Mouse (Mus musculus): ENCODE results near the gene Trim9. TPM values are rescaled to one million over a fixed set of nuclear protein-coding genes. Genes with fewer than 3 reads are reported as not detected.
A peak's percentile ranks its signal among the peaks of the same experiment; 100 is the strongest.

Trim9 gene
- polyA plus RNA-seq, 1 experiment from 2014 or later, result 0.59 TPM

- no peaks in the 10 kb centered on the region for H3K9me3 ChIP-seq (ENCODE audit: low read depth, low read length)
- H3K9ac ChIP-seq, result no peak overlapping the region
- DNase-seq (no peak), ATAC-seq (ENCODE audit: insufficient read depth) (no peak)
- H3K27me3 ChIP-seq (ENCODE audit: insufficient read depth, low read length), result no peaks in the 10 kb centered on the region
- H3K36me3 ChIP-seq (ENCODE audit: insufficient read depth), result no peaks in the 10 kb centered on the region
- no peak overlapping the region for H3K4me3 ChIP-seq (ENCODE audit: low read depth, low read length)
- no peak overlapping the region for H3K4me2 ChIP-seq
- WGBS, result 66% methylated on average over 7 of the region's 7 CpGs
- no peak for TF ChIP-seq CTCF (IDR thresholded peaks at IDR 0.05; ENCODE audit: low read depth)
- no peak overlapping the region for H3K27ac ChIP-seq (ENCODE audit: low read depth)
- no peaks in the 10 kb centered on the region for H3K4me1 ChIP-seq (ENCODE audit: insufficient read depth)
These were observed 83.7 kb downstream of the Trim9 start for GRCm38 (mm10) chr12:70263721-70264120.

DNA sequence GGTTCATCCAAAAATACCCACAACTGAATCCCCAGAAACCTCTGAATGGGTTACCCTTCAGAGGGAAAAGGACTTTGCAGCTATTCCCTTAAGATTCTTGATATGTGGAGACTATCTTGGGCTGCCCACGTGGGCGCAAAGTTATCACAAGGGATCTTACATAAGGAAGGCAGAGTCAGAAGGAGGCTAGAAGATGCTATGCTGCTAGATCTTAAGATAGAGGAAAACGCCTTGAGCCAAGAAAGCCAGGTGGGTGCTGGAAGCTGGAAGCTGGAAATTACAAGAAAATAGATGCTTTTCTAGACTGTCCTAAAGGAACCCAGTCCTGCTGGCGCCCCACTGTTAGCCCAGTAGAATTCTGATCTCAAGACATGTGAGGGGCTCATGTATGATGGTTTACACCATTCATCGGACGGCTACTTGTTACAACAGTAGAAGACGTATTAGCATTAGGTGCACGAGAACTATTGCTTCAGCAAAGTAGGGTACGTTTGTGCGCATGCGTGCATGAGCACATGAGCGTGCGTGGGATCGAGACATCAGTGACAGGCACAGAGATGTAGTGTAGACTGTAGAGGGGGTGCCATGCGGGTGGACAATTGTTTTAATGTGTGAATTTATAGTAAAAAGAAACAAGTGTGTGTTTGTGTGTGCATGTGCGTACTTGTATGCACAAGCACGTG, 85.0 kb downstream of the Trim9 start:
- DNase-seq, result no peak
- no peak overlapping the region for H3K27ac ChIP-seq (ENCODE audit: low read depth)
- H3K9me3 ChIP-seq (ENCODE audit: low read depth, low read length), result no peaks in the 10 kb centered on the region
- H3K9ac ChIP-seq, result no peak overlapping the region
- H3K36me3 ChIP-seq (ENCODE audit: insufficient read depth), result no peaks in the 10 kb centered on the region
- no peaks in the 10 kb centered on the region for H3K27me3 ChIP-seq (ENCODE audit: insufficient read depth, low read length)
- H3K4me2 ChIP-seq, result no peak overlapping the region
- ATAC-seq (ENCODE audit: insufficient read depth), result no peak
- no peak for TF ChIP-seq CTCF (IDR thresholded peaks at IDR 0.05; ENCODE audit: low read depth)
- no peaks in the 10 kb centered on the region for H3K4me1 ChIP-seq (ENCODE audit: insufficient read depth)
- WGBS, result 91% methylated on average over 17 of the region's 17 CpGs
- no peak overlapping the region for H3K4me3 ChIP-seq (ENCODE audit: low read depth, low read length)

GRCm38 (mm10) chr12:70251210-70251884, 96.1 kb downstream of the Trim9 start:
- Histone ChIP-seq H3K27ac (ENCODE audit: low read depth) (no peak overlapping the region), H3K9ac (no peak overlapping the region), H3K9me3 (ENCODE audit: low read depth, low read length) (no peaks in the 10 kb centered on the region), H3K27me3 (ENCODE audit: insufficient read depth, low read length) (no peaks in the 10 kb centered on the region), H3K36me3 (ENCODE audit: insufficient read depth) (no peaks in the 10 kb centered on the region), H3K4me2 (no peak overlapping the region), H3K4me3 (ENCODE audit: low read depth, low read length) (no peak overlapping the region), H3K4me1 (ENCODE audit: insufficient read depth) (peaks cover 6% of the 10 kb centered on the region; the same call in 1 of the 2 replicates)
- peak; percentile 34 for DNase-seq
- no peak for ATAC-seq (ENCODE audit: insufficient read depth)
- WGBS, result 61% methylated on average over 15 of the region's 15 CpGs
- no peak for TF ChIP-seq CTCF (IDR thresholded peaks at IDR 0.05; ENCODE audit: low read depth)

DNA sequence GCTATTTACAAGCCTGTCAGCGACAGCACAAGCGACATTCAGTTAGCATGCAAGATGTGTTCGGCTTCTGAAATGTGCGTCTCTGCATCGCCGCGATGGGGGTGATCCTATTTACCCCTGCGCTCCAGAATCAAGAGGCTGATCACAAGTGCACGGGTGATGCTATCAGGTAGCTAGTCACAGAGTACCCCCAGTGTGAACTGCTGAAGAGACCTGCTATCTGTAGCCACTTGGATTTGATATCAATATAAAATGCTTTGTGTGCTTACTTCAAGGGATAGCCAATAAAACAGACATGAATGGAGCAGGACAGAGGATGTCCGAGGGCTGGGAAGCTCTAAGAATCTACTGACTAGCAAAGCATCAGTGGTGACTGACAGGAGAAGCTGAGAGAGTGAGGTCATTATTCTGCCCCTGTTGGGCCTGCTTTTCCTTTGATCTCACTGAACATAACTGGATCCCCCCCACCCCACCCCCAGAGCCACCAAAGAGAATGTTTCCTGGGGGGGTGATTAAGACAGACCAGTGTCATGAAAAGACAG, 97.7 kb downstream of the Trim9 start:
- no peak for TF ChIP-seq CTCF (IDR thresholded peaks at IDR 0.05; ENCODE audit: low read depth)
- 76% methylated on average over 10 of the region's 10 CpGs for WGBS
- ATAC-seq (ENCODE audit: insufficient read depth), result no peak

GRCm38 (mm10) chr12:70247683-70248474, 99.5 kb downstream of the Trim9 start:
- Histone ChIP-seq H3K27me3 (ENCODE audit: insufficient read depth, low read length) (no peaks in the 10 kb centered on the region), H3K36me3 (ENCODE audit: insufficient read depth) (no peaks in the 10 kb centered on the region), H3K4me2 (no peak overlapping the region), H3K9ac (no peak overlapping the region), H3K4me3 (ENCODE audit: low read depth, low read length) (no peak overlapping the region), H3K27ac (ENCODE audit: low read depth) (peak overlapping the region; percentile 87), H3K9me3 (ENCODE audit: low read depth, low read length) (no peaks in the 10 kb centered on the region), H3K4me1 (ENCODE audit: insufficient read depth) (peaks cover 6% of the 10 kb centered on the region; the same call in 1 of the 2 replicates)
- no peak for TF ChIP-seq CTCF (IDR thresholded peaks at IDR 0.05; ENCODE audit: low read depth)
- DNase-seq (peak; percentile 60), ATAC-seq (ENCODE audit: insufficient read depth) (peak; percentile 78; the same call in 1 of the 2 replicates)
- 44% methylated on average over 15 of the region's 15 CpGs for WGBS

More for the DNA sequence above, 97.7 kb downstream of the Trim9 start:
- Histone ChIP-seq H3K36me3 (ENCODE audit: insufficient read depth) (no peaks in the 10 kb centered on the region), H3K4me2 (no peak overlapping the region), H3K27ac (ENCODE audit: low read depth) (no peak overlapping the region), H3K4me1 (ENCODE audit: insufficient read depth) (peaks cover 6% of the 10 kb centered on the region; the same call in 1 of the 2 replicates), H3K4me3 (ENCODE audit: low read depth, low read length) (no peak overlapping the region), H3K9me3 (ENCODE audit: low read depth, low read length) (no peaks in the 10 kb centered on the region), H3K27me3 (ENCODE audit: insufficient read depth, low read length) (no peaks in the 10 kb centered on the region), H3K9ac (no peak overlapping the region)
- no peak for DNase-seq

DNA sequence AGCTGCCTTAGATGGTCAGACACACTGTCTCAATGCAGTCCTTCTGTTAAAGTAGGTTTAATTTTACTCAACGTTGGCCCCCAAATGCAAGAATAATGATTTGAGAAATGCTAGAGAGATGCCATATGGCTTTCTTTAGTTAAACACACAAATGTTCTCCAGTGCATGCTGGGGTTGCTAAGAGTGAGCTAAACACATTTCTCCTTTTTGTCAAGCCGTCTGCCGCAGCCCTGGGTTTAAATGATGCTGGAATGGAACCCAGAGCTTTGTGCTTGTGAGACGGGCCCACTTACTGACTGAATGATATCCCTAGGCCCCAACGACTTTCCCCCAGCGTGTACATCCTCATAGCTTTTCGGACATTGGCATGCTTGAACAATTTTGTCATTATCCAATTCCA, 104.9 kb downstream of the Trim9 start:
- Histone ChIP-seq H3K4me1 (ENCODE audit: insufficient read depth) (no peaks in the 10 kb centered on the region), H3K4me3 (ENCODE audit: low read depth, low read length) (no peak overlapping the region), H3K9me3 (ENCODE audit: low read depth, low read length) (no peaks in the 10 kb centered on the region), H3K27me3 (ENCODE audit: insufficient read depth, low read length) (no peaks in the 10 kb centered on the region), H3K4me2 (no peak overlapping the region), H3K36me3 (ENCODE audit: insufficient read depth) (no peaks in the 10 kb centered on the region), H3K27ac (ENCODE audit: low read depth) (no peak overlapping the region), H3K9ac (no peak overlapping the region)
- WGBS, result 72% methylated on average over 7 of the region's 7 CpGs
- TF ChIP-seq CTCF (IDR thresholded peaks at IDR 0.05; ENCODE audit: low read depth), result no peak
- DNase-seq (no peak), ATAC-seq (ENCODE audit: insufficient read depth) (no peak)
